Mouse (Mus musculus) natural killer cell, adult 2 months (primary cell): ENCODE measurements around the gene Gm6588.

Source experiments
- DNase-seq, 2 experiments: peaks; one replicate each; pipeline ENCODE4 v3.0.0; 2022; ENCODE audit warnings: low spot score in 2 of 2

The Gm6588 gene

GRCm38 (mm10) chr5:112470144-112470543, 20.9 kb downstream of the Gm6588 start:
- peak in 1 of 2 experiments; percentile 8 for DNase-seq

- no peak for DNase-seq
Observed at GRCm38 (mm10) chr5:112473453-112473852, 24.2 kb downstream of the Gm6588 start.

GRCm38 (mm10) chr5:112481946-112482410, 32.8 kb downstream of the Gm6588 start:
- DNase-seq: no peak

GRCm38 (mm10) chr5:112482551-112482950, 33.3 kb downstream of the Gm6588 start:
- DNase-seq: no peak

- no peak for DNase-seq
Observed at GRCm38 (mm10) chr5:112483030-112483429, 33.8 kb downstream of the Gm6588 start.

- DNase-seq: no peak
Observed at GRCm38 (mm10) chr5:112484924-112485715, 35.9 kb downstream of the Gm6588 start.

- DNase-seq: no peak
Observed at GRCm38 (mm10) chr5:112486415-112486814, 37.2 kb downstream of the Gm6588 start.

GRCm38 (mm10) chr5:112487504-112487903, 38.3 kb downstream of the Gm6588 start:
- DNase-seq: no peak

- DNase-seq: no peak
Observed at GRCm38 (mm10) chr5:112488101-112488776, 39.0 kb downstream of the Gm6588 start.

GRCm38 (mm10) chr5:112491489-112491888, 42.3 kb downstream of the Gm6588 start:
- DNase-seq: no peak

- DNase-seq: no peak
Observed at GRCm38 (mm10) chr5:112493492-112493891, 44.3 kb downstream of the Gm6588 start.

GRCm38 (mm10) chr5:112496753-112497369, 47.6 kb downstream of the Gm6588 start:
- no peak for DNase-seq

GRCm38 (mm10) chr5:112498921-112499917, 50.0 kb downstream of the Gm6588 start:
- no peak for DNase-seq

- no peak for DNase-seq
Observed at GRCm38 (mm10) chr5:112499918-112500682, 50.9 kb downstream of the Gm6588 start.
